Mouse (Mus musculus) spleen, postnatal 14 days (tissue): ENCODE measurements around the gene Carhsp1.

ENCODE experiments used
- DNase-seq, 2 experiments: peaks; one replicate each; pipeline ENCODE4 v3.0.0; 2021 to 2022; ENCODE audit warnings: low spot score in 2 of 2

Gene Carhsp1

GRCm38 (mm10) chr16:8639466-8640191 is 32.3 kb downstream of the Carhsp1 start:
- DNase-seq: no peak

DNA sequence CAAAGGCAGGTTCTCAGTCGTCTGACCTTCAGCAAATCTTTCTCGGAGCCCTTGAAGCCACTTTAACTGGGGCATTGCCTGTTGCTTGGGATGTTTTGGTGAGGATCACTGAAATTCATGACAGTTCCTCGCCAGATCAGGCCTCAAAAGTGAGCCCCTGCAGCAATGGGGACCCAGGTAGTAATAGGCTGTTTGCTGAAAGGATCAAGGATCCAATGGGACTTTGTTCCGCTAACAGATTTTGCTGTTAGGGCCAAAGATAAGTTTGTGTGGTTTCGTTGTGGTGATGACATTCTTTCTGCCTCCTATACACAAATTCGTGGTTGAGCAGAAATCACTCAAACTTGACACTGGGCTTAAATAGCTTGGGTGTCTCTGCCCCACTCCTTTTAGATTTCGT is 33.8 kb downstream of the Carhsp1 start:
- no peak for DNase-seq

GRCm38 (mm10) chr16:8637217-8638051 is 34.5 kb downstream of the Carhsp1 start, which contains the start of the genes Pmm2 and Tmem186:
Gene Pmm2 (plus strand): TSS chr16:8637674.
Gene Tmem186 (minus strand): TSS chr16:8637712.
- DNase-seq: peak; percentile 64 to 70

GRCm38 (mm10) chr16:8636867-8637216 is 35.1 kb downstream of the Carhsp1 start:
- no peak for DNase-seq

DNA sequence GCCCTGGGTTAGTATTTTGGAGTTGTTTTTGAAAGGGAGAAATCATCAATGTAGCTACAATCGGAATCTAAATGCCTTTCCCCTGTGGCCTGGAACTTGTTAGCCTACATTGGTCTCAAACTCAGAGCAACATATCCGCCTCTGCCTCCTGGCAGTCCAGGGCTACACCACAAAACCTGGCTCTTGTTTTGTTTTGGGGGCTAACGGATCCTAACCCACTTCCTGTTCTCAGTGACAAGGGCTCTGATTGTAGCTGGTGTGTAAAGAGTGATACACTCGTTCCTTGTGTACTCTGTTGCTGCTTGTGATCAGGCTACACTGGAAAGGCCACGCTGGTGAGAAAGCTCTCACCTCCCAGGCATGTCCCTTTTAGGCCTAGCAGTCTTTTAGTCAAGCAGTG is 40.5 kb downstream of the Carhsp1 start:
- no peak for DNase-seq

DNA sequence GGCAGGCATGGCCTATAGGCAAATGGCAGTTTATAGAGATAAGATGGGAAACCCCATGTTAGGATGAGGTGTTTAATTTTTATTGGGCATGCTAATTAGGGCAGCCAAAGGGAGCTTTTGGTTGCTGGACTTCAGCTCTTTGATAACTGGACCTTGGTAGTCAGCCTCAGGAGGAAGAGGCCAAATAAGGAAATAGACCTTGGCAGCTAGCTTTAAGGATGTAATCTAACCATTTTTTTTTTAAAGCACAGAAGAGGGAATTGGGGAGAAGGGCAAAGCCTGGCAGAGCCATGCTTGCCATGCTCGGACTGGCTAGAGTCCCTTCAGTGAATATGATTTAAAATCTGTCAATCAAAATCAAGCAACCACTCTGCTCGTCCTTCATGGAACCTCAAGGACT is 41.5 kb downstream of the Carhsp1 start:
- no peak for DNase-seq

- DNase-seq: no peak
Observed at GRCm38 (mm10) chr16:8620315-8621115, 51.4 kb downstream of the Carhsp1 start.

- no peak for DNase-seq
Observed at GRCm38 (mm10) chr16:8619659-8620314, 52.2 kb downstream of the Carhsp1 start.

- DNase-seq: no peak
Observed at GRCm38 (mm10) chr16:8613447-8613846, 58.5 kb downstream of the Carhsp1 start.

DNA sequence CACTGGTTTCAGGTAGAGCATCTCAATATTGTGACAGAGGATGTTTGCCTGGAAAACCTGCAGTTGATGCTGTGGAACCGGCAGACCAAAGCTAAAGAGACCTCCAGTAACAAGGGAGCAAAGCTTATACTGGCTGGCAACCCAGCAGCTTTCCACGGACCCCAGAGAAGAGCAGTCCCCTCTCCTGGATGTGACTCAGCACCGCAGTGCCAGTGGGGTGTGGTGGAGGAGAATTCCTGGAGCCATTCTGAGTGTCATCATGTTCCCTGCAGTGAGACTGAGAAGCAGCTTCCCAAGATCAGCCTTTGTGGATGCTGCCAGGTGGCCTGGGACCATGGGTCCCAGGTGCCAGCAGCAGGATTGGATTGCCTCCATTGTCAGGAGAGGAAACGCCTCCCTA is 58.9 kb downstream of the Carhsp1 start:
- no peak for DNase-seq

- DNase-seq: peak; percentile 24 to 45
Observed at GRCm38 (mm10) chr16:8612214-8613005, 59.5 kb downstream of the Carhsp1 start.

DNA sequence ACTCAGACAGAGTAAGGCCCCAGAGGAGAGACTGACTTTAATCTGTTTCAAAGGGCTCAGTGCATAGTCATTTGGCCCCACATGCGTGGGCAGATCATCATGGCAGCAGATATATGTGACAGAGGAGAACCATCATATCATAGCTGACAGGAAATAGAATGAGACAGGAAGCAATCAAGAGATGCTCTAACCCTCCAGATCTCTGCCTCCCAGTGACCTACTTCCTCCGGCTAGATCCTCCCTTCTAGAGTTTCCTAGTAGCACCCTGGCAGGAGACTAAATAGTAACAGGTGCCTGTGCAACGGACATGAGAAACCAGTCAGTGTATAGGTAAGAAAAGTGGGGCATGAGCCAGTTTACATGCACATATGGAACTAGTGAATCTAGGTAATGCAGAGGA is 61.6 kb downstream of the Carhsp1 start:
- no peak for DNase-seq
